Mouse (Mus musculus) kidney, adult 2 months (tissue): ENCODE data around the gene Ckm. TPM values are rescaled to one million over a fixed set of nuclear protein-coding genes. Genes with fewer than 3 reads are reported as not detected.

Source experiments
- DNase-seq: peaks from one replicate; pipeline ENCODE4 v3.0.0; 2021
- H3K27ac ChIP-seq: fragments of 200-500 bp; 2 replicates; pipeline ENCODE4 v1.5.1; 2012; ENCODE audit warnings: low read depth, low read length, control low read depth, inconsistent platforms; ENCODE audit not compliant: insufficient read depth
- H3K27me3 ChIP-seq: fragments of 200-500 bp; replicated peaks from 2 replicates; pipeline ENCODE4 v1.6.1; 2012; ENCODE audit warnings: mild to moderate bottlenecking, moderate library complexity, low read length, inconsistent platforms; ENCODE audit not compliant: control insufficient read depth, insufficient read depth
- H3K36me3 ChIP-seq: fragments of 200-500 bp; 2 replicates; pipeline ENCODE4 v1.6.1; 2012; ENCODE audit warnings: mild to moderate bottlenecking, moderate library complexity, low read length, inconsistent platforms; ENCODE audit not compliant: control insufficient read depth, insufficient read depth
- H3K4me1 ChIP-seq: fragments of 200-500 bp; 2 replicates; pipeline ENCODE4 v1.6.1; 2011; ENCODE audit warnings: low read length; ENCODE audit not compliant: control insufficient read depth, insufficient read depth
- H3K4me3 ChIP-seq: fragments of 200-500 bp; 2 replicates; pipeline ENCODE4 v1.5.1; 2011; ENCODE audit warnings: mild to moderate bottlenecking, low read depth, low read length, control low read depth; ENCODE audit not compliant: insufficient read depth
- CTCF ChIP-seq: fragments of 200-500 bp; conservative IDR thresholded peaks from 2 replicates; pipeline ENCODE4 v1.5.1; 2011; ENCODE audit warnings: low read depth, mild to moderate bottlenecking, control low read depth, low read length, moderate library complexity, mixed read lengths; ENCODE audit not compliant: insufficient read depth, insufficient read length
- POLR2A ChIP-seq: fragments of 200-500 bp; IDR thresholded peaks from one replicate; pipeline ENCODE4 v1.6.1; 2011; ENCODE audit warnings: low read depth, low read length, control low read depth
- WGBS: fragments of 180-500 bp; shearing (Covaris S2); methylation state at CpG from one replicate; pipeline ENCODE4 v1.1.7; 2018; 5-methylcytosine and 5-hydroxymethylcytosine counted together
- polyA plus RNA-seq: library from polyadenylated mRNA; depleted of rRNA; stranded (reverse); fragments of >200 nt; gene quantifications from 2 replicates; pipeline ENCODE4 v1.2.3, GENCODE M21; 2012; rRNA removed

The Ckm gene
- polyA plus RNA-seq, 1 experiment, result 420 TPM

DNA sequence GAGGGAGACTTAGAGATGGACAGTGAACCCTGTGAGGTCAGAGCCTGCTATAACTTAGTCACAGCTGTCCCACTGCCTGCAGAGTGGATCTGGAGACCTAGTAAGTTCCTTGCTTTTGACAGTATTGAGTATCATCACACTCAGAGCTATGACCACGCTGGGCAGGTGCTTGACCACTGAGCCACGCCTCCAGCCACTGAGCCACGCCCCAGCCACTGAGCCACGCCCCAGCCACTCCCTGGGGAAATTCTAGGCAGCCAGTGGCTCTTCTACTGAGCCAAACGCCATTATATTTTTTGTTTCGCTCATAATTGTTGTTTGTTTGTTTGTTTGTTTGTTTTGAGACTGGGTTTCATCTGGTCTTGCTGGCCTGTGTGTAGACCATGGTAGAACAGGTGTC is 63.1 kb downstream of the Ckm start:
- 33% methylated on average over 6 of the region's 6 CpGs for WGBS
- H3K27me3 ChIP-seq, result no peaks in the 10 kb centered on the region

DNA sequence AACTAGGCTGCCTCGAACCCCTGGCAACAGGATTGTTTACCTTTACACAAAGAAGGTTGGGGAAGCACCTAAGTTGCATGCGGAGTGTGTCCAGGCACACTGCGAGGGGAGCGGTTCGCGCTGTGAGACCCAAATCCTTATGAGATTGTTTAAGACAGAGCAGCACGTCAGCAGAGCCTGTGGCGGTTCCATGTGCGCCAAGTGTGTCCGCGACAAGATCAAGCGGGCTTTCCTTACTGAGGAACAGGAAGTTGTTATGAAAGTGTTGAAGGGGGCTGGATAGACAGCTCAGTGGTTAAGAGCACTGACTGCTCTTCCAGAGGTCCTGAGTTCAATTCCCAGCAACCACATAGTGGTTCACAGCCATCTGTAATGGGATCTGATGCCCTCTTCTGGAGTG is 63.7 kb downstream of the Ckm start:
- H3K4me1 ChIP-seq, result no peaks in the 10 kb centered on the region
- 56% methylated on average over 12 of the region's 12 CpGs for WGBS
- no peaks in the 10 kb centered on the region for H3K27me3 ChIP-seq
- no peak for TF ChIP-seq CTCF
- no peak for TF ChIP-seq POLR2A
- no peaks in the 10 kb centered on the region for H3K36me3 ChIP-seq
- no peak overlapping the region for H3K4me3 ChIP-seq
- no peak for DNase-seq
- H3K27ac ChIP-seq, result peak overlapping the region; percentile 49

More for the DNA sequence above, 63.1 kb downstream of the Ckm start:
- H3K4me3 ChIP-seq, result no peak overlapping the region
- no peak for TF ChIP-seq POLR2A
- TF ChIP-seq CTCF, result no peak
- peak; percentile 74 for DNase-seq
- peak overlapping the region; percentile 79 for H3K27ac ChIP-seq
- no peaks in the 10 kb centered on the region for H3K36me3 ChIP-seq
- no peaks in the 10 kb centered on the region for H3K4me1 ChIP-seq

DNA sequence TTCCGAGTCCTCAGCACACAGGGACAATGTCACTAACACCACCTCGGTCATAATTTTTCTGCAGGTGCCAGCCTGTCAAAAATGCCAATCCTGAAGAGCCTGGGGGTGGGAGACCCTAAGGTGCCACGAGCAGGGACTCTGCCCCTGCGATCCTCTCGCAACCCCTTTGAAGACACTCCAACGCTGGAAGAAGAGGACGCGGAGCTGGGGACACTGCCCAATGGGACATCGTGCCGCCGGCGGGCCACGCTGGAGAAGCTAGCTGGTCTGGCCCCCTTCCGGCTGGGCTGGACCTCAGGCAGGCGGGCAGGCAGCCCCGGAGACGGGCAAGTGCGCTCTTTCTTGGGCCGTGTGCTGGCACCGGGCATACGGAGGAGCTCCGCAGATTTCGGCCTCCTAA is 64.8 kb downstream of the Ckm start:
- 22% methylated on average over 23 of the region's 23 CpGs for WGBS
- no peaks in the 10 kb centered on the region for H3K27me3 ChIP-seq
- TF ChIP-seq CTCF (no peak), POLR2A (no peak)

DNA sequence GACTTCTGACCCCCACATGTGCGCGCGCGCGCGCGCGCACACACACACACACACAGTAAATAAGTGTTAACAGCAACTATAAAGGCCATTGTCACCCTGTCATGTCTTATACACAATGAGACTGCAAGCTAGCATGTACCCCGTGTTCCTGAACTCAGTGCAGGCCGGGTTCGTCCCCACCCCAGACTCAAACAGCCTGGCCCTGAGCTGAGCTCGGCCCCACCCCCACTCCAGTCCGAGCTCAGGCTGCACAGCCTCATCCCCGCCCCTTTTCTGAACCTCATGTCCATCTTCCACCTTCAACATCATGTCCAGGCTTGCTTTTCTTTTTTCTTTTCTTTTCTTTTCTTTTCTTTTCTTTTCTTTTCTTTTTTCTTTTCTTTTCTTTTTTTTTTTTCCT is 65.7 kb downstream of the Ckm start:
- H3K4me3 ChIP-seq, result no peak overlapping the region
- no peaks in the 10 kb centered on the region for H3K36me3 ChIP-seq
- TF ChIP-seq CTCF (no peak), POLR2A (no peak)
- H3K4me1 ChIP-seq, result no peaks in the 10 kb centered on the region
- 33% methylated on average over 14 of the region's 14 CpGs for WGBS
- no peaks in the 10 kb centered on the region for H3K27me3 ChIP-seq
- DNase-seq, result peak; percentile 57
- H3K27ac ChIP-seq, result no peak overlapping the region

More for the DNA sequence above, 64.8 kb downstream of the Ckm start:
- no peaks in the 10 kb centered on the region for H3K4me1 ChIP-seq
- H3K4me3 ChIP-seq, result no peak overlapping the region
- DNase-seq, result no peak
- H3K27ac ChIP-seq, result peak overlapping the region; percentile 1; the same call in 1 of the 2 replicates
- no peaks in the 10 kb centered on the region for H3K36me3 ChIP-seq

DNA sequence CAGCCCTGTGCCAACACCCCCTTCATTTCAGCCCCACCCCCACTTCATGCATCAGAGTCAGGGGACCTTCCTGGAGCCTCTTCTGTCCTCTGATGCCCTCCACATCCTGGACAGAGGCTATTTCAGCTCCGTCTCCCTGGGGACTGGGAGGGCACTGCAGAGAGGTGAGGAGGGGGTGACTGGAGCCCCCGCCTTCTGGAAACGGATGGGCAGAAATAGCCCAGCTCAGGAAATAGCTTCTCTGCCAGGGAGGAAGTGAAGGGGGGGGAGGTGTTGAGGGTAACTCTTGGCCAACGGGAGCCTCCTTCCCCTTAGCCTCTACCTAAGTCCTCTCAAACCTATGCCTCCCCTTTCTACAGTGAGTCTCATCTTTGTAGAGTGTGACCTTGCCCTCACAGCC is 67.8 kb downstream of the Ckm start:
- no peaks in the 10 kb centered on the region for H3K36me3 ChIP-seq
- no peak for TF ChIP-seq CTCF
- no peak for TF ChIP-seq POLR2A
- peak overlapping the region; percentile 7; the same call in 1 of the 2 replicates for H3K4me3 ChIP-seq
- no peaks in the 10 kb centered on the region for H3K27me3 ChIP-seq
- H3K4me1 ChIP-seq, result no peaks in the 10 kb centered on the region
- WGBS, result 26% methylated on average over 4 of the region's 4 CpGs
- DNase-seq, result peak; percentile 90
- H3K27ac ChIP-seq, result peak overlapping the region; percentile 87

Other genes starting within 250 kb of the Ckm start
- 0.13 and 0.20 TPM in 2 replicates for gene Gipr, start 238.6 kb upstream of the Ckm start, polyA plus RNA-seq
- gene Eml2, start 228.4 kb upstream of the Ckm start, polyA plus RNA-seq, result 38.8 and 39.0 TPM in 2 replicates
- 10.1 and 10.8 TPM in 2 replicates for gene Gpr4, start 192.2 kb upstream of the Ckm start, polyA plus RNA-seq
- gene Opa3, start 176.4 kb upstream of the Ckm start, polyA plus RNA-seq, result 41.7 and 48.5 TPM in 2 replicates
- gene Vasp, start 133.0 kb upstream of the Ckm start, polyA plus RNA-seq, result 69.5 and 71.5 TPM in 2 replicates
- gene Ppm1n, start 124.7 kb upstream of the Ckm start, polyA plus RNA-seq, result not detected in 2 replicates
- gene Rtn2, start 122.2 kb upstream of the Ckm start, polyA plus RNA-seq, result 7.6 and 19.1 TPM in 2 replicates
- 0.17 and 0.19 TPM in 2 replicates for gene Fosb, start 94.7 kb upstream of the Ckm start, polyA plus RNA-seq
- gene Ercc1, start 60.0 kb upstream of the Ckm start, polyA plus RNA-seq, result 27.6 and 31.9 TPM in 2 replicates
- gene Cd3eap, start 45.3 kb upstream of the Ckm start, polyA plus RNA-seq, result 5.3 and 5.9 TPM in 2 replicates
- gene Ppp1r13l, start 45.0 kb upstream of the Ckm start, polyA plus RNA-seq, result 5.9 and 6.8 TPM in 2 replicates
- 32.4 and 39.9 TPM in 2 replicates for gene Ercc2, start 22.8 kb upstream of the Ckm start, polyA plus RNA-seq
- 3.7 and 5.0 TPM in 2 replicates for gene Klc3, start 672 bp upstream of the Ckm start, polyA plus RNA-seq
- 16.1 and 18.2 TPM in 2 replicates for gene Mark4, start 54.0 kb downstream of the Ckm start, polyA plus RNA-seq
- 41.6 and 46.6 TPM in 2 replicates for gene Exoc3l2, start 58.6 kb downstream of the Ckm start, polyA plus RNA-seq
- gene Bloc1s3, start 103.6 kb downstream of the Ckm start, polyA plus RNA-seq, result 8.6 and 10.3 TPM in 2 replicates
- 62.3 and 74.6 TPM in 2 replicates for gene Trappc6a, start 103.6 kb downstream of the Ckm start, polyA plus RNA-seq
- gene Nkpd1, start 113.1 kb downstream of the Ckm start, polyA plus RNA-seq, result 0.11 and 0.16 TPM in 2 replicates
- gene Ppp1r37, start 158.3 kb downstream of the Ckm start, polyA plus RNA-seq, result 87.0 and 92.0 TPM in 2 replicates
- 2.7 and 3.3 TPM in 2 replicates for gene Zfp296, start 172.5 kb downstream of the Ckm start, polyA plus RNA-seq
- 143 and 149 TPM in 2 replicates for gene Gemin7, start 172.8 kb downstream of the Ckm start, polyA plus RNA-seq
- 29.0 and 54.8 TPM in 2 replicates for gene Clasrp, start 199.7 kb downstream of the Ckm start, polyA plus RNA-seq
- gene Relb, start 224.7 kb downstream of the Ckm start, polyA plus RNA-seq, result 10.4 and 13.3 TPM in 2 replicates